Mouse (Mus musculus): ENCODE data around the gene Zmynd8.

Zmynd8 gene

GRCm38 (mm10) chr2:165899474-165899873 lies 658 bp upstream of the Zmynd8 start:
- no peak for DNase-seq (ENCODE audit: low read depth, low spot score)

DNA sequence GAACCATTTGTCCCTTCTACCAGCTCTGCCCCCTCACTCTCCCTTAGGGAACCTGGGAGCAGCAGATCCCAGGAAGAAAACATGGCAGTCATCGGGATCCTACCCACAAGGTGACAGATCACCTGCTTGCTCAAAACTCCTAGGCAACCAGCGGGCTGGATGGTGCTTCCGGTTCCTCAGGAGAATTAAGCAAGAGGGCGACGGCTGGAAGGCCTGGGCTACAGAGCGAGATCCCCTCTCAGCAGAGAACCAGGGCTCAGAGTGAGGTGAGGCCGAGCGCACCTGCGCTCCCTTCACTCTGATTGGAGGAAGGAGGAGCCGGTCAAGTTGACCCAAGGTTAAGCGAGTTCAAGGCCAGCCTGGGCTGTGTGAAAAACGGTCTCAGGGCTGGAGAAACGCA lies 2.6 kb downstream of the Zmynd8 start:
- no peak for DNase-seq (ENCODE audit: low read depth, low spot score)

- DNase-seq (ENCODE audit: low read depth, low spot score) = no peak
Observed at GRCm38 (mm10) chr2:165895687-165896086, 3.1 kb downstream of the Zmynd8 start.

DNA sequence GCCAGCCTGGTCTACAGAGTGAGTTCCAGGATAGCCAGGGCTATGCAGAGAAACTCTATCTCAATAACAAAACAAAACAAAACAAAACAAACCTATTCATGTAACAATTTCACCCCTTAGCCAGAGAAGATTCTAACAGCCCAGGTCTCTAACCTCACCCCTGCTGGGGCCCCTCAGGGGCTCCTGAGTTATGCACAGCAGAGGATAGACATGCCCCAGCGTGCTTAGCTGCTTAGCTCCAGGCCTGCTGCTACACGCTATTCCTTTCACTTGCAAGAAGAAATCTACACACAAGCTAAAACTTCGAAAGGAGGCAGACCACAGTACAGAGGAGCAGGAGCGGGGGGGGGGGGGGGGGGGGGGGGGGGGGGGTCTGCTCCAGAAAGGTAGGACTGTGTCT lies 4.3 kb downstream of the Zmynd8 start:
- no peak for DNase-seq (ENCODE audit: low read depth, low spot score)

- DNase-seq (ENCODE audit: low read depth, low spot score) = no peak
Observed at GRCm38 (mm10) chr2:165893232-165893631, 5.6 kb downstream of the Zmynd8 start.

DNA sequence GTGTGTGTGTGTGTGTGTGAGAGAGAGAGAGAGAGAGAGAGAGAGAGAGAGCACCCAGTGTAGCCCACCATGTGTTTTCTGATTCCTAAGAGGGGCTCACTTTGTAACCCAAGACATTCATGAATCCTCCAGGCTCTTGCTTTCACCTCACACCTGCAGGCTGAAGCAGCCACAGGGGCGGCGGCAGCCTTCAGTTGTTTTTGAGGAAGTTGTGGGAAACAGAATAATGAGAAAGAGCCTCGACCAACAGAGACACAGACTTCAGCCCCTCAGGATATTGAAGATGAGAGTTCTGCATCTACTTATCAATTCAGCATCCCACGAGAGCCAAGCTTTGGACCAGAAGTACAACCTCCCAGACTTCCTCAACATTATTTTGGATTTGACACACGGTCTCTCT lies 6.2 kb downstream of the Zmynd8 start:
- no peak for DNase-seq (ENCODE audit: low read depth, low spot score)

DNA sequence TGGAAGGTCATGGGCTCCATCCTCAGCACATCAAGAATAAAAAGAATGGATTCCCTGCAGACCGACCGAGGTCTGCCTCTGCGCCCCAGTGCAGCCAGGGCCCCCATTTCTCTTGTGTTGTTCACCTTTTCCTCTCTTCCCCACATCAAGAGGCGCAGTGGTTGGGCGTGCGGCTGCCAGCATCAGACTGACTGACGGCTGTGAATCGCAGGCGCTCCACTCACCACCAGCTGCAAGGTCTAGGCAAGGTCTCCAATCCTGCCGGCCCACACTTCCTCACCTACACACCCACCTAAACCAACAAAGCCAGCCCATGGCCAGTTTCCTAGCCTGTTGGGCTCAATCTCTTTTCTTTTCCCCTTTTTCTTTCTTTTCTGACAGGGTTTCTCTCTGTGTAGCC lies 8.4 kb downstream of the Zmynd8 start:
- DNase-seq (ENCODE audit: low read depth, low spot score) = no peak

- no peak for DNase-seq (ENCODE audit: low read depth, low spot score)
Observed at GRCm38 (mm10) chr2:165889874-165890273, 8.9 kb downstream of the Zmynd8 start.

DNA sequence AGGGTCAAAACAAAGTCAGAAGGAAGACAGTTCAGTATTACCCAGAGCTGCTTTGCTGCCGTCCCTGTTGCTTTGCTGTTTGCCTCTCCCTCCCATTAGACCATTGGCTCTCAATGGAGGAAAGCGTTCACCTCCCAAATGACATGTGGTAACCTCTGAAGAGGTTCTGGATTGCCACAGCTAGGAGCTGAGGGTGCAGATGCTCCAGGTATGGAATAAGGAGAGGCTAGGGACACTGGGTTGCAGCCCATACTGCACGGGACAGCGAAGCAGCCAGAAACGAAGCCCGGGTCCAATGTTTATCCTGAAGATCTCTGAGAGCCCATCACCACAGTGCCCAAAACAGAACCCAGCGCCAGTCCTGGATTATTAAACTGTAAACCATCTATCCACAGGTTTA lies 9.6 kb downstream of the Zmynd8 start:
- no peak for DNase-seq (ENCODE audit: low read depth, low spot score)

GRCm38 (mm10) chr2:165888813-165889221 lies 10.0 kb downstream of the Zmynd8 start:
- DNase-seq (ENCODE audit: low read depth, low spot score) = no peak

DNA sequence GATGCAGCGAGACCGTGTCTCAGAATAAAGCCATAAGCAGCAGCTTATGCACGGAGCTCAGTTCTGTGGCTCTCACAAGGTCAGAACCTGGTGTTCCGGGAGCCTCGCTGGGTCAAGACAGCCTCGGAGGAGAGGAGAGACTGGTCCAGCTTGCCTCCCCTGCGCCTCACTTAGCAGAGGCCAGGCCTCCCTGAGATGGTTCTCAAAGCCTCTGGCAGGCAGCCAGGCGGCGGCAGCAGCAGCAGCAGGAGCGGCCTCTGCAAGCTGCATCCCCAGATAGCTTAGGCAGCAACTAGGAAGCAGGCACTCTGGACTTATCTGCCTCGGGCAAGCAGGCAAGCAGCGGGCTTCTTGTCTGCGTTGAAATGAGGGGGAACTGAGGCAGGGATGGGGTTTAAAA lies 10.4 kb downstream of the Zmynd8 start:
- DNase-seq (ENCODE audit: low read depth, low spot score) = peak; percentile 59

DNA sequence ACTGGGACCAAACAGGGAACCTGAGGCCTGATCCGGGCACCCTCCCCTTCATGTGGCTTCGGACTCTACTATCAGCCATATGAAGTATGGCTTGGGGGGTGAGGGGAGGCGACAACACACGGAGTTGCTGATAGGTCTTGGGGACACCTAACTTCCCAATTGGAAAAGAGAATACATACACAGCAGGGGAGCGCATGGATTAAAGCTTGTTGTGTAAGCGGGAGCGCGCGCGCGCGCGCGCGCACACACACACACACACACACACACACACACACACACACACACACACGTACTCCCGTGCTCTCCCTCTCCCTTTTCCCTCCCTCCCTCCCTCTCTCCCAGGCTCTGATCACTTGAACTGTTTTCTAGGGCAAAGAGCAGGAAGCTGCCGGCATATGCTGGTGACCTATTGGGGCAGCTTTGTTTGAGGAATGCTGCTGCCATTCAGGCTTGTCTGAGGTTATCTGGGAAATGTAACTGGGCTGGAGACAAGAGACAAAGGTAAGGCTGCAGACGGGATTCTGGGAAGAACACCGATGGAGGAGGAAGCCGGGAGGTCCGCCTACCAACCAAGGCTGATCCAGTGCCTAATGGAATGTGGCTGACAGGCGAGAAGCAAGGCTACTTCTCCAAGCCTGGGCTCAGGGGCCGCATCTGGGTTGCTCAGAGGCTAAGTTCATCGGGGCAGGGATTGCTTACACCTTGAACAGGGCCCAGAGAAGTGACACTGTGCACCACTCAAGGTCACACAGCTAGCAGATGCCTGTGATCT lies 11.8 kb downstream of the Zmynd8 start:
- peak; percentile 39 for DNase-seq (ENCODE audit: low read depth, low spot score)

- DNase-seq (ENCODE audit: low read depth, low spot score) = peak; percentile 52
Observed at GRCm38 (mm10) chr2:165886482-165886856, 12.3 kb downstream of the Zmynd8 start.

DNA sequence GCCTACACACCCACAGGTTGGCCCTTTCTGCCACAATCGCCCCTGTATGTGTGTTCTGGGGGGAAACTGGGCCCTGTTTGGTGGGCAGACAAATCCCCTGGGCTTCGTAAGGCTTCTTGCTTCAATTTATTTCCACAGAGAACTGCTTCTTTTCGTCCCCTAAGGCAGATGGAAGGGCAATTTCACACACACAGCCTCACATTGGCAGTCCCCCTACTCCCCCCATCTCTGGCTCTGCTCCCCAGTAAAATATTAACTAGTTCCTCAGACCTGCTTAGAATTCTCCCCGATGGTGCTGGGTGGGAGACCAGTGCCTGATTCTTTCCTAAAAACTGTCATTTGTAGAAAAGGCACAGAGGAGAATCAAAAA lies 12.9 kb downstream of the Zmynd8 start:
- no peak for DNase-seq (ENCODE audit: low read depth, low spot score)

- peak; percentile 49 for DNase-seq (ENCODE audit: low read depth, low spot score)
Observed at GRCm38 (mm10) chr2:165885225-165885950, 13.4 kb downstream of the Zmynd8 start.

DNA sequence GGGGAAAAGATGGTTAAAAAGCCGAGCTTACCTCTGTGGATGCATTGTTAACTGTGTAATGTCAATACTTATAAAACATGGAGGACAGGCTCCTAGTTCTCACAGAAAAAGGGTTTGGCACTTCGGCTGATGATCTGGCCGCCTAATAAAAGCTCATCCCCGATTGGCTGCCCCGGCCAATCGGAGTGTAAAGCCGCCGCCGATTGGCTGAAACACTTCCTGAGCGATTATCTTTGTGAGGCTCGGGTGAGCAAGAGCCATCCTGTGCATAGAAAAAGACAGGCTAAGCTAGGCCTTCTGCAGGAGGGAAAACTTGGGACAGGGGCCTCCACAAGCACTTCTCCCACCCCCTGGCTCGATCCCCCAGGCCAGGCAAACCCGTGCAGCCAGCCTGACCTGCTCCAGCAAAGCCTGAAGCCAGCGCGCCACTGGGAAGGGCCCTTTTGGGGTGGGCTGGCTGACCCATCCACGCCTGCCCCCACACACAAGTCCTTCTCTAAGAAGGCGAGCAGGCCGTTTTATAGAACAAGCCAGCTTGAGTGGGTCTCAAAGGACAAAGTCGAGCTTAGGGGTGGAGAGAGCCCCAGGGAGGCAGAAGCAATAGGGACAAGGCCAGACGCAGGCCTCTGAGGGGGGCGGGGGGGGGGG lies 14.1 kb downstream of the Zmynd8 start:
- DNase-seq (ENCODE audit: low read depth, low spot score) = peak; percentile 93

- no peak for DNase-seq (ENCODE audit: low read depth, low spot score)
Observed at GRCm38 (mm10) chr2:165883846-165884576, 14.8 kb downstream of the Zmynd8 start.

DNA sequence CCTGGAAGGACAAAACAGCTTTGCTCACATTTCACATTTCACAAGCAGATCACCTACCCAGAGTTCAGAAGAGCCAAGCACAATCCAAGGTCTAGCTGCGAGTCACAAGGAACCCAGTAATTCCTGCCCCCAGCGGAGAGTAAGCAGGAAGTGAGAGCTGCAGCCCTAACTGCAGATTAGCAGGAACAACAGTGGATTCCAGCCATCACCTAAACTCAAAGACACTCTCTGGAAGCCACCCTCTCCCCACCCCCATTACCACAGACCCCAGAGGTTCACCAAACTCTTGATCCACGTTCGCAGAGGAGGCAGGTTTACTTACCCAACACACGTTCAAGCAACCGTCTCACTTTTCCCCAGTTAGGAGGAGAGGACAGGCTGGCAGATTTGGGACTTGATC lies 15.8 kb downstream of the Zmynd8 start:
- DNase-seq (ENCODE audit: low read depth, low spot score) = no peak

DNA sequence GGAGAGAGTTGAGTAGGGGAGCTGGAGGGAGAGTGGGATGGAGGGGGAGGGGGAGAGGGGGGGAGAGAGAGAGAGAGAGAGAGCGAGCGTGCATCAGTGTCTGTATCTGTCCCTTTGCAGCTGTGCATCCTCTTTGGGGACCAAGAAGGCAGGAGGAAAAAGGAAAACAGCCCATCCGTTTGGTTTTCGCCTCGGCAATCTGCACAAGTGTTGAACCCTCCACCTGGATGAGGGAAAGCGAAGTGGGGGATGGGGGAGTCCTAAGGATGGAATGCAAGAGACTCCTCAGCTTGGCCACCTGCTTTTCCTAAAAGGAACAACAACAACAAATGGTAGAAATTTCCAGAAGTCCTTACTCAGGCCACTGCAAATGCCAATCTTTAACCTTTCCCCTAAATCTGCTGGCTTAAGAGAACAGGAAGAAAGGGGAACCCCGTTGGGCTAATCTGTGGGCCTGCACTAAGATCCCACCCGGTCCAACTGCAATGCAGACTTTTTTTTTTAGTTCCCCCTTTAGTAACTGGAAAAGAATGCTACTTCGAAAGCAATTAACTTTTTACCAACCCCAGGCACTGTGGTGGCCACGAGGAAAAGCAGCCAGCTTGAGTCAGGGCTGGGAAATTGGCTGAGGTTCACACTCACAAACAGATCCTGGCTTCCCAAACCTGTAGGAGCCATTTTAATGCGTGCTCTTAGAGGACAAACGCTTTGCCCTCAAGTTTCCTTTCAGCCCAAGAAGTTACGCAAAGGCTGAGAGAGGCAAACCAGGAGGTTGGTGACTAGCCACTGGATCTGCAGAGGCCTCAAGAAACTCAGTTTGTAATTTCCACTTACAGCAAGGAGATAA lies 17.0 kb downstream of the Zmynd8 start:
- DNase-seq (ENCODE audit: low read depth, low spot score) = peak; percentile 57

- DNase-seq (ENCODE audit: low read depth, low spot score) = no peak
Observed at GRCm38 (mm10) chr2:165881220-165881584, 17.6 kb downstream of the Zmynd8 start.

GRCm38 (mm10) chr2:165880501-165881182 lies 18.2 kb downstream of the Zmynd8 start:
- no peak for DNase-seq (ENCODE audit: low read depth, low spot score)
